Mouse (Mus musculus): ENCODE results near the gene Arhgdib.

Arhgdib gene

DNA sequence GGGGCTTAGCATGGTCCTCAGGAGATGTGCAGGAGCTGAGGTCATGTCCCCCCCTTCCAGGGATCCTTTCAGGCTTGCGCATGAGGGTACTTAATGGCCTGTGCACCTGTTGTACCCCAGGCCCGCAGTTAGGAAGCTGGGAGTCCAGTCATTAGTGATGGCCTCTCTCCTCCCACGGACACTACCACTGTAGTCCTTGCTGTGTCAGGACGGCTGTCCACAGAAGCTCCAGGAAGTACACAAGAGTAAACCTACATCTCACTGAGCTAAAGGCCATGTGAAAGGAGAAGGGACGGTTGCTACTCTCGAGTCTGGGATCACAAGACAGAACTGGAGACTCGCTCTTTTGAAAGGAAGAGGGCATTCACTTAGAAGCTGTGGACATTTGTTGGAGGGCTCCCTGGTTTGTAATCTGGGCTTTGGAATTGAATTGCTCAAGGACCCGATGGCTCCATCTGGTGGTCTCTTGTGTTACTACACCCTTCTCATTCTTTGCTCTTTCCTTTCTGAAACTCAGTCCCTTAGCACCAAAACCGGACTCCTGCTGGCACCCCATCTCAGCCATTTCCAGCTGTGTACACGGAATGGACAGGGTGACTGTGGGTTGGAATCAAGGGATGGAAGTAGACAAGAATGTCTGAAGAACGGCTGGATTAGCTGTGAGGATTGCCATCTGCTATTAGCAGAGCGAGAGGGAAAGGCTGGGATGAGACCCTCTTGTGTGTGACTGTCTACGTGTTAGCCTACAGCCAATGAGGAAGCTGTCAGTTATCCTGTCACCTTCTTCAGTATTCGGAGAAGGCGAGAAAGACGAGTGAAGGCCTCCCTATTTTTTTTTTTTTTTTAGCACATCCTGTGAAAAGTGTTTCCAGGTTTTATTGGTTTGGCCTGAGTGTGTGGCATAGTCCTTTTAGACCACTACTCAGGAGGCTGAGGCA is 21.1 kb downstream of the Arhgdib start:
- DNase-seq (ENCODE audit: low spot score): peak; percentile 59

- DNase-seq (ENCODE audit: low spot score): no peak
Observed at GRCm38 (mm10) chr6:136917885-136918284, 23.8 kb downstream of the Arhgdib start.

- DNase-seq (ENCODE audit: low spot score): no peak
Observed at GRCm38 (mm10) chr6:136915721-136916395, 25.8 kb downstream of the Arhgdib start.

DNA sequence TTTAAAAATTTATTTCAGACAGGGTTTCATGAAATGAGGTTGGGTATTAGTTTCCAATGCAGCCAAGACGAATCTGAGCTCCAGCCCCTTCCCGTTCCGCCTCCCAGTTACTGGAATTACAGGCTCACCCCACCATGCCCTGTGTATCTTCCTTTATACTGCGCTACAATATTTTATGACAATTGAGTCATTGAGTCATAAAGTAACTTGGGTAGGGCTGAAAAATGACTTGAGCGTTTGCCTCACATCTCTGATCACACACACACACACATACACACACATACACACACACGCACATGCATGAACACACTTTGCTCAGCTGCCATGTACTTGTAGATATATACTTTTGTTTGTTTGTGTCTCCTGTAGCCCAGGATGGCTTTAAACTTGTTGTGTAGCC is 27.5 kb downstream of the Arhgdib start:
- DNase-seq (ENCODE audit: low spot score): no peak

DNA sequence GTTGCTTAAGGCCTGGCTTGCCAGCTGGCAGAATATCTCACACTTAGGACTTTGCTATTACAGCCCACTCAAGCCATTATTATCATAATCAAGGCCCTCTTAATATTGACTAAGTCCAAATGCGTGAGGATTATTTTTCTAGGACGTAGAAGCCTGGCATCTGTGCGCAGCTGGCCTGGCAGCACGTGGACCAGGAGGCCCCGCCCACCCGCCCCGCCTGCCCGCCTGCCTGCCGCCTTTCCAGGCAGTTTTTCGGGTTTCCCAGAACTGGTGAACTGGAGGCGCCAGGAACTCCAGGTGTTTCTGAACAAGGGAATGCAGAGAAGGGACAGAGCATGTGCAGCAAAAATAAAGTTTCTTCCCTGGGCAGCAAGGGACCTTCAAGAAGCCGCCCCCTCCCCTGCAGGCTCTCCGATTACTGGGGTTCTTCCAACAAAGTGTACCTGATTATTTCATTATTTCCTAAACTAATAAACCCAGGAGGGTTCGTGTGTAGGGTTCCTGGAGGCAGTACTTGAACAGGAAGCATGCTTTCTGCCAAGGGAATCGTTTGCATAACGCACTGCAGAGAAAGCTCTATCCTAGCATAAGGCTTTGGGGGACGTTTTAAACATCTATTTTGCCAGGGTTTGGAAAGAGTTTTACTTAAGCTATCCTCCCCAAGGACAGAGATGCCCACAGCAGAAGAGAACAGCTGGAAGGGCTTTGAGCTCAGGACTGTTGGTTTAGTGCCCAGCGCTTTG is 28.1 kb downstream of the Arhgdib start:
- peak; percentile 36 for DNase-seq (ENCODE audit: low spot score)

DNA sequence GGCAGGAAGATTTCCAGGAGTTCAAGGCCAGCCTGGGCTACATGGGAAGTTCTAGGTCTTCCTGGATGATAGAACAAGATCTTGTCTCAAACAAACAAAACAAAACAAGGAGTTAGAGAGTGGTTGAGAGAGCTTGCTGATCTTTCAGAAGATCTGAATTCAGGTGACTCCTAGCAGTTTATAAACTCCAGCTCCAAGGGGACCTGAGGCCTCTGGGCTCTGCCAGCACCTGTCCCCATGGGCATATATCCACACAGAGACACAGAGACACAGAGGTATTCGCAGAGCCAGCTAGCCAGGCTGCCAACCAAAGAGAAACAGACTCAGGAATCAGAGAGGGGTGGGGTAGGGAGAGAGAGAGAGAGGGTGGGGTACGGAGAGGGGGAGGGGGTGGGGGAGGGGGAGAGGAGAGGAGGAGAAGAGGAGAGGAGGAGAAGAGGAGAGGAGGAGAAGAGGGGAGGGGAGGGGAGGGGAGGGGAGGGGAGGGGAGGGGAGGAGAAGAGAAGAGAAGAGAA is 28.9 kb downstream of the Arhgdib start:
- DNase-seq (ENCODE audit: low spot score): no peak

GRCm38 (mm10) chr6:136910247-136910890 is 31.3 kb downstream of the Arhgdib start:
- no peak for DNase-seq (ENCODE audit: low spot score)

GRCm38 (mm10) chr6:136906937-136907293 is 34.8 kb downstream of the Arhgdib start:
- peak; percentile 23 for DNase-seq (ENCODE audit: low spot score)

GRCm38 (mm10) chr6:136906283-136906936 is 35.3 kb downstream of the Arhgdib start:
- DNase-seq (ENCODE audit: low spot score): peak; percentile 19

DNA sequence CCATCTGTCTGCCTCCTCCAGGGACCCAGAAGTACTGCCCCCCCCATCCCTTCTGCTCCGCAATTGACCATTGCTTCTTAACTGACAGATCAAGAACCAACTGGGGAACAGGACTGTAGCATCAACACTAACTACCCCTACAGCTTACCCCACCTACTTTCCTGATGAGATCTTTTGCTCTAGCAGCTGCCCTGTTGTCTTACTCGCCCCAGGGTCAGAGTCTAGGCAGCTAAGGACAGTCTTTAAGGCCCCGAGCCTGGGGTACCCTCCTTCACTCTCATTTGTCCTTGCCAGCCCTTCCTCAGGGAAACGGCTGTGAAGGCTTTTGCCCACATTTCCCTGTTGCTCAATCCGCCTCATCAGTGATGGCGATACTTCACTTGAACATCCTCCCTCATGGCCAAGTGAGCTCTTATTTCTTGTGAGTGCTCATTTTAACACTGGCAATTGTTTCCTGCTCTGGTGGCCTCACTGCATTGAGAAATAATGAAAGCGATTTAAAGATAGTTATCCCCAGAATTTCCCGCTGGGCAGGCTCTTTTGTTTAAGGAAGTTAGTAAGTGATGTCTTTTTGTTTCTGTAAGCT is 37.7 kb downstream of the Arhgdib start:
- DNase-seq (ENCODE audit: low spot score): no peak

GRCm38 (mm10) chr6:136902527-136902926 is 39.2 kb downstream of the Arhgdib start:
- no peak for DNase-seq (ENCODE audit: low spot score)

- DNase-seq (ENCODE audit: low spot score): no peak
Observed at GRCm38 (mm10) chr6:136901010-136901409, 40.7 kb downstream of the Arhgdib start.

- no peak for DNase-seq (ENCODE audit: low spot score)
Observed at GRCm38 (mm10) chr6:136900369-136901009, 41.2 kb downstream of the Arhgdib start.

GRCm38 (mm10) chr6:136898954-136899353 is 42.7 kb downstream of the Arhgdib start:
- DNase-seq (ENCODE audit: low spot score): no peak

DNA sequence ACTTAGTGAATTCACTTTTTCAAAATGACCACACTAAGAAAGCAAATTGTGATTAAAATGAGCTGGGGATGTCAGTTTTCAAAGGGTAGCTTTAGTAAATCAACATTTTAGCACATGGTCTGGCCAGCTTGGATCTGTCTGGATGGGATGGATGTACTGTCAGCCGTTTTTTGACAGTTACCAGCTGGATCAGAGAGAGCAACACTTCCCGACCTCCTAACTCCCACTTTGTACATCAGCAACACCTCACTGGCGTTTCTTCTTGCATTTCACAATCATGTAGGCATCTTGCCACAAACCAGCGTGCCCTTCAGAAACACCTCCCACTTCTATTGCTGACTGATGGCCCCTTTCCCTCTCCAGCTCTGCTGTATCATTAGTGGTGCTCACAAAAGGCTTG is 43.5 kb downstream of the Arhgdib start:
- DNase-seq (ENCODE audit: low spot score): no peak

DNA sequence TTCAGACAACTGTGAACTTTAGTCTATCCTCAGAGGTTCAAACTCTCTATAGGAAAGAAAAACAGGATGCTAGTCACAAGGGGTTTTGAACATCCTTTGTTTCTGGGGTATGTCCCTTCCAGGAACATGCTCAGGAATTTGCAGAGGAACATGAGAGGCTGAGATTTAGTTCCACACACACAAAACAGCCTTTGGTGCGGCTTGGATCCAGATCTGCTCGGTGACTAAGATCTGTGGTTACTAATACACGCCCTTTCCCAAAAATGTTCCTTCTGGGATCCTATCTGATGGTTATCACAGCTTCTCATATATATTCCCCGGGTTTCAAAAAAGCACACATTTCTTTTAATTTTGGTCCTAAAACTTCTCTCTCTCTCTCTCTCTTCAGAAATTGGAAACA is 43.9 kb downstream of the Arhgdib start:
- DNase-seq (ENCODE audit: low spot score): no peak

GRCm38 (mm10) chr6:136894532-136895339 is 47.0 kb downstream of the Arhgdib start:
- DNase-seq (ENCODE audit: low spot score): peak; percentile 28

DNA sequence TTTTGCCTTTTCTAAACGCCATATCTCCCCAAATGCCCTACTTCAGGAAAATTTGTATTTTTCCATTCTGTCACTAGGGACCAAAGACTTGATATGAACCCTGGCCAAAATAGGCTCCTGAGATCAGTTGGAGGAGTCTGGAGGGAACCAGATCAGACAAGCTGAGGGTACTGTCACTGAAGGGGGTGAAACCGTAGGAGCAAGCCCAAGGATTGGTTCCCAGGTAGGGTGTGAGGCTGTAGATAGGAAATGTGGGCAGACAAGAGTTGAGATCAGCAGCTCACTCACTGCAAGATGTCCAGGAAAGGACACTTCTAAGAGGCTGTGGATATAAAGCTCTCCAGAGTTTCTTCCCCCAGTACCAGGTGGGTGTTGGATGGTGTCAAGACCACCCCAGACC is 49.7 kb downstream of the Arhgdib start:
- DNase-seq (ENCODE audit: low spot score): no peak

- no peak for DNase-seq (ENCODE audit: low spot score)
Observed at GRCm38 (mm10) chr6:136889554-136889953, 52.1 kb downstream of the Arhgdib start.

GRCm38 (mm10) chr6:136889067-136889466 is 52.6 kb downstream of the Arhgdib start:
- DNase-seq (ENCODE audit: low spot score): no peak
